ENCODE assay signal across 8 mouse cellular contexts in genomic region chr6:42644912-42645549, GRCm38 (mm10). TPM values are rescaled to one million over a fixed set of nuclear protein-coding genes. Genes with fewer than 3 reads are reported as not detected.
DNase-seq lines count a peak whose midpoint lies in the region; ATAC-seq lines count a peak whose summit lies in the region.

Tcaf2 (minus strand) TSS chr6:42645254.

- peak within 1 kb of the TSS; percentile 44; the same call in 1 of the 2 replicates for H3K9ac ChIP-seq in intestine, embryonic 16.5 days (ENCODE audit: low read depth, low read length)

- peak; percentile 47 to 74 for DNase-seq in adrenal gland, postnatal 4 days (ENCODE audit: low spot score in 2 of 2)
- peak; percentile 94 for DNase-seq in embryonic facial prominence, embryonic 10.5 days (ENCODE audit: low spot score)
- peak; percentile 73 for DNase-seq in gonadal fat pad, adult 2 months (ENCODE audit: low read depth)
- peak; percentile 35 to 38 for DNase-seq in left cerebral cortex, postnatal 25 days (ENCODE audit: low spot score in 2 of 2)
- DNase-seq in mesoderm, embryonic 11.5 days (ENCODE audit: low read depth, low spot score), result peak; percentile 94
- peak; percentile 78 for DNase-seq in skeletal muscle tissue, adult 2 months (ENCODE audit: low read depth, low spot score)

- H3K27me3 ChIP-seq in embryonic facial prominence, embryonic 10.5 days (replicated peaks; ENCODE audit: low read depth, poor library complexity, severe bottlenecking), result no peaks in the 10 kb centered on the region
- no peaks in the 10 kb centered on the region for H3K27me3 ChIP-seq in intestine, embryonic 16.5 days (replicated peaks; ENCODE audit: control insufficient read depth, insufficient read depth, low read length)

- peak within 1 kb of the TSS; percentile 53 for H3K4me3 ChIP-seq in embryonic facial prominence, embryonic 10.5 days
- H3K4me3 ChIP-seq in intestine, embryonic 16.5 days (ENCODE audit: low read length), result peak within 1 kb of the TSS; percentile 55

- H3K4me1 ChIP-seq in embryonic facial prominence, embryonic 10.5 days, result peaks cover 6% of the 10 kb centered on the region; the same call in 1 of the 2 replicates
- H3K4me1 ChIP-seq in intestine, embryonic 16.5 days (ENCODE audit: control insufficient read depth, insufficient read depth, low read length), result 0 out of 2 replicates have a peak, but pooled peaks cover 3% of the 10 kb centered on the region

- peak; percentile 100 for ATAC-seq in intestine, embryonic 16.5 days
- ATAC-seq in inflammation-experienced regulatory T-cells, adult 6 months, result no peak

- no peaks in the 10 kb centered on the region for H3K9me3 ChIP-seq in embryonic facial prominence, embryonic 10.5 days
- no peaks in the 10 kb centered on the region for H3K9me3 ChIP-seq in intestine, embryonic 16.5 days (ENCODE audit: control insufficient read depth, low read length)

- intact Hi-C loops in left cerebral cortex, postnatal 25 days (cut with DNase I), result no loop called here

- no peaks in the 10 kb centered on the region for H3K36me3 ChIP-seq in embryonic facial prominence, embryonic 10.5 days (replicated peaks)
- H3K36me3 ChIP-seq in intestine, embryonic 16.5 days (ENCODE audit: control insufficient read depth, insufficient read depth, low read length), result no peaks in the 10 kb centered on the region

- under 1% methylated on average over 23 of the region's 23 CpGs for WGBS in embryonic facial prominence, embryonic 10.5 days
- under 1% methylated on average over 23 of the region's 23 CpGs for WGBS in intestine, embryonic 16.5 days

- no peak within 1 kb of the TSS; the same call in 1 of the 2 replicates for H3K27ac ChIP-seq in embryonic facial prominence, embryonic 10.5 days (replicated peaks)
- 0 out of 2 replicates have a peak within 1 kb of the TSS, but pooled peaks have one; percentile 16 for H3K27ac ChIP-seq in intestine, embryonic 16.5 days (ENCODE audit: low read length)

- peak within 1 kb of the TSS; percentile 72 for H3K4me2 ChIP-seq in intestine, embryonic 16.5 days (ENCODE audit: low read depth, low read length)

RNA-seq across cellular contexts. Expression of gene Tcaf2, which starts in this region (rescaled TPM):
- 10 to 100 TPM in 1 of 2 experiments, 1 to 10 TPM in 1; 8.1 to 10.4 TPM for total RNA-seq in adrenal gland, postnatal 4 days (2021)
- polyA plus RNA-seq in embryonic facial prominence, embryonic 10.5 days (2016; fragmentation: Nextera tagmentation; extraction: Ambion mirVana), result 4.3 and 4.6 TPM in 2 replicates
- 3.0 and 4.2 TPM in 2 replicates for polyA plus RNA-seq in gonadal fat pad, adult 2 months (2012; rRNA removed)
- 5.4 and 5.6 TPM in 2 replicates for polyA plus RNA-seq in intestine, embryonic 16.5 days (2015; fragmentation: Nextera tagmentation; extraction: Ambion mirVana)
- total RNA-seq in left cerebral cortex, postnatal 25 days (2021), result under 1 TPM; 0.46 to 0.83 TPM
- polyA plus RNA-seq in inflammation-experienced regulatory T-cells, adult 6 months (2017; shearing (Covaris generic)), result under 1 TPM in 1 of 3 experiments, not detected in 2; 0.12 TPM

Comparison
In these comparisons a context has a peak if more than half of its experiments do, and no peak if none do; other contexts are left out.
1. RNA of gene Tcaf2 (total RNA-seq): 8.1 to 10.4 TPM in adrenal gland, postnatal 4 days; 0.46 to 0.83 TPM in left cerebral cortex, postnatal 25 days; every median in the first group is over 4 times any median in the second.
2. Peak in DNase-seq in left cerebral cortex, postnatal 25 days; RNA of the gene not detected or under 1 TPM.
3. DNase-seq: peak in every context shown above with its lines; median percentile 94 in embryonic facial prominence, embryonic 10.5 days; 94 in mesoderm, embryonic 11.5 days; 78 in skeletal muscle tissue, adult 2 months; 73 in gonadal fat pad, adult 2 months; 60 in adrenal gland, postnatal 4 days; 36 in left cerebral cortex, postnatal 25 days.